Mouse (Mus musculus) heart, adult 2 months (tissue): Measurements from ENCODE around the gene Gm4131.

Source experiments
- CTCF ChIP-seq: fragments of 200-600 bp; IDR thresholded peaks from 2 replicates; pipeline ENCODE4 v1.8.1; 2022; ENCODE audit warnings: antibody characterized with exemption, mild to moderate bottlenecking, moderate library complexity
- POLR2A ChIP-seq: fragments of 200-500 bp; IDR thresholded peaks from 2 replicates; pipeline ENCODE4 v1.6.1; 2011; ENCODE audit warnings: mild to moderate bottlenecking, low read depth, low read length, control low read depth; ENCODE audit not compliant: insufficient read depth

DNA sequence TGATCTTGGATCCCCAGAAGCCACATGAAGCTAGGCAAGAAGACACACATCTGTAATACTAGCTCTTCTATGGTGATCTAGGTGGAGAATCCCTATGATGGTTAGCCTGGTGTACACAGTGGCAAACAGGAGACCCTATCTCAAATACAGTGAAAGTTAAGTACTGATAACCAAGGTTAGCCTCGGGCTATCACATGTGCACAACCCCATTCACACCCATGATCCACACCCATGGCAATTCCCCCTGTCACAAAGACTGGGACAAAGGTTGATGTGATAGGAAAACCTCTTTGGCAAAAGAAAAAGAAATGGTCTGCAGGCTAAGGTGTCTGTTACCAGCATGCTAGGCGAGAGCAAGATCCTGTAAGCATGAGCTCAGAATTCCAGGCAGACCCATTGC lies 94.7 kb downstream of the Gm4131 start:
- no peak for TF ChIP-seq CTCF
- TF ChIP-seq POLR2A = no peak
